Mouse (Mus musculus) midbrain, embryonic 15.5 days (tissue): ENCODE measurements around the gene Rps3a1. TPM values are rescaled to one million over a fixed set of nuclear protein-coding genes. Genes with fewer than 3 reads are reported as not detected.
A peak's percentile ranks its signal among the peaks of the same experiment; 100 is the strongest.

Experiments
- ATAC-seq: fragments of 200-750 bp; cut with Nextera tagmentation; replicated peaks from 2 replicates; pipeline ENCODE4 v1.8.0; 2017; ENCODE audit warnings: moderate TSS enrichment
- H3K27ac ChIP-seq: fragments of 300-500 bp; sonication (generic); 2 replicates; pipeline ENCODE4 v1.5.1; 2015; ENCODE audit warnings: mild to moderate bottlenecking, inconsistent platforms
- H3K27me3 ChIP-seq: fragments of 300-500 bp; sonication (generic); replicated peaks from 2 replicates; pipeline ENCODE4 v1.6.1; 2015; ENCODE audit warnings: inconsistent platforms
- H3K36me3 ChIP-seq: fragments of 300-500 bp; sonication (generic); replicated peaks from 2 replicates; pipeline ENCODE4 v1.6.1; 2015; ENCODE audit warnings: inconsistent platforms
- H3K4me1 ChIP-seq: fragments of 300-500 bp; sonication (generic); 2 replicates; pipeline ENCODE4 v1.6.1; 2015; ENCODE audit warnings: inconsistent platforms
- H3K4me2 ChIP-seq: fragments of 300-500 bp; sonication (generic); 2 replicates; pipeline ENCODE4 v1.6.1; 2015; ENCODE audit warnings: inconsistent platforms, mild to moderate bottlenecking, moderate library complexity
- H3K4me3 ChIP-seq: fragments of 300-500 bp; sonication (generic); 2 replicates; pipeline ENCODE4 v1.5.1; 2015; ENCODE audit warnings: mild to moderate bottlenecking, inconsistent platforms
- H3K9ac ChIP-seq: fragments of 300-500 bp; sonication (generic); 2 replicates; pipeline ENCODE4 v1.6.1; 2015; ENCODE audit warnings: mild to moderate bottlenecking, inconsistent platforms
- H3K9me3 ChIP-seq: fragments of 300-500 bp; sonication (generic); 2 replicates; pipeline ENCODE4 v1.6.1; 2016; ENCODE audit warnings: inconsistent platforms
- WGBS: fragments of 180-500 bp; shearing (Covaris S2); methylation state at CpG from one replicate; pipeline ENCODE4 v1.1.7; 2015; ENCODE audit warnings: mixed read lengths; 5-methylcytosine and 5-hydroxymethylcytosine counted together
- polyA plus RNA-seq: library from polyadenylated mRNA; unstranded; fragments of >200 nt; fragmentation: Nextera tagmentation; extraction: Ambion mirVana; gene quantifications from 2 replicates; pipeline ENCODE4 v1.2.1, GENCODE M21; 2015

Rps3a1 gene
- 475 and 483 TPM in 2 replicates for polyA plus RNA-seq

- peaks cover 20% of the 10 kb centered on the region for H3K4me1 ChIP-seq
- peak within 1 kb of the TSS; percentile 62 for H3K4me3 ChIP-seq
- 0% methylated on average over 71 of the region's 77 CpGs for WGBS
- H3K36me3 ChIP-seq = peaks cover 25% of the 10 kb centered on the region; the same call in 1 of the 2 replicates
- H3K4me2 ChIP-seq = peak within 1 kb of the TSS; percentile 68
- H3K9ac ChIP-seq = peak within 1 kb of the TSS; percentile 83
- peak within 1 kb of the TSS; percentile 90 for H3K27ac ChIP-seq
- peak; percentile 97 for ATAC-seq
- H3K9me3 ChIP-seq = no peaks in the 10 kb centered on the region
- no peaks in the 10 kb centered on the region for H3K27me3 ChIP-seq
Observed at GRCm38 (mm10) chr3:86142263-86142933, at the start of gene Rps3a1. Gene Rps3a1, minus strand, starts transcription at chr3:86142702.

DNA sequence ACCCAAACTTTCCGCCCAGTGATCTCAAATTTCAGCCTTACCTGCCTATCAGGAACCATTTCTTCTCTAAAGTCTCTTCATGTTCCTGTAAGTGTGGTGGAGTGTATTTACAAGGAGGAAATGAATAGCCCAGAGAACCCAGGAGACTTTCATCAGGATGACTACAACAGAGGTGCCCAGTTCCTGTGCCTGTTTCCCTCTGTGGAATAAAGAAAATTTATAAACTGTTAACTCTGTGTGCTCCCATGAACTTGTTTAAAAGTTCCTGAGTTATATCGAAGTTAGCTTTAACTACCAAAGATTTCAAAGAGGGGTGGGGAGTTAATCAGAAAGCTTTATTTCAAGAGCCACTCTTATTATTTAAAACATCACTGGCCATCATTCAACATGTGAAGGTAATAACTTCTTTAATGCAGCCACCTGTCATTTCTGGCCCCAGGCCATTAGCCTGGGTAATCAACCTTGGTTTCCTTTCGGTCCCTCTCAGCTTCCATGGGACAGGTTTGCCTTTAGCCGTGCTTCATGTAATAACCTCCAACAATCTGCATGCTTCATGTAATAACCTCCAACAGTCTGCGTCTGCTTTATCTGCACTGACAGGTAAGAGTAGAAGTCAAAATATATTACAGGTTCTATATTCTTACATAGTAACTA is 45.4 kb upstream of the Rps3a1 start:
- H3K36me3 ChIP-seq = no peaks in the 10 kb centered on the region
- H3K9me3 ChIP-seq = no peaks in the 10 kb centered on the region
- no peak for ATAC-seq
- no peak overlapping the region for H3K4me3 ChIP-seq
- WGBS = 73% methylated on average over 5 of the region's 5 CpGs
- H3K4me1 ChIP-seq = no peaks in the 10 kb centered on the region
- no peak overlapping the region for H3K4me2 ChIP-seq
- no peak overlapping the region for H3K27ac ChIP-seq
- no peaks in the 10 kb centered on the region for H3K27me3 ChIP-seq
- no peak overlapping the region for H3K9ac ChIP-seq

DNA sequence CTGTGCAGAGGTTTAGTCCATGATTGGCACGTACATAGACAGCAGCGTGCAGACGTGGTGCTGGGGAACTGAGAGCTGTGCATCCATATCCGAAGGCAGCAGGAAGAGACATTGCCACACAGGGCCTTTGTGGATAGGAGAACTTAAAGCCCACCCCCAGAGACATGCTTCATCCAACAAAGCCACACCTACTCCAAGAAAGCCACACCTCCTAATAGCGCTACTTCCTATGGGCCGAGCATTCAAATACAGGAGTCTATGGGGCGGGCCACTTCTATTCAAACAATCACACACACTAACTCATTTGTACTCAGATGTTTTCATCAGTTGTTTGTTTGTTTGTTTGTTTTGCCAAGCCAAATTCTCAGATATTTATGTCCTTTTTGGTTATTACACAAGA is 42.0 kb upstream of the Rps3a1 start:
- Histone ChIP-seq H3K27me3 (no peaks in the 10 kb centered on the region), H3K36me3 (no peaks in the 10 kb centered on the region), H3K4me1 (no peaks in the 10 kb centered on the region), H3K27ac (no peak overlapping the region), H3K4me3 (no peak overlapping the region), H3K9ac (no peak overlapping the region), H3K4me2 (no peak overlapping the region), H3K9me3 (no peaks in the 10 kb centered on the region)
- ATAC-seq = no peak
- WGBS = 90% methylated on average over 7 of the region's 7 CpGs

- ATAC-seq = no peak
- 65% methylated on average over 5 of the region's 5 CpGs for WGBS
- H3K4me3 ChIP-seq = no peak overlapping the region
Observed at GRCm38 (mm10) chr3:86181107-86181506, 38.6 kb upstream of the Rps3a1 start.

DNA sequence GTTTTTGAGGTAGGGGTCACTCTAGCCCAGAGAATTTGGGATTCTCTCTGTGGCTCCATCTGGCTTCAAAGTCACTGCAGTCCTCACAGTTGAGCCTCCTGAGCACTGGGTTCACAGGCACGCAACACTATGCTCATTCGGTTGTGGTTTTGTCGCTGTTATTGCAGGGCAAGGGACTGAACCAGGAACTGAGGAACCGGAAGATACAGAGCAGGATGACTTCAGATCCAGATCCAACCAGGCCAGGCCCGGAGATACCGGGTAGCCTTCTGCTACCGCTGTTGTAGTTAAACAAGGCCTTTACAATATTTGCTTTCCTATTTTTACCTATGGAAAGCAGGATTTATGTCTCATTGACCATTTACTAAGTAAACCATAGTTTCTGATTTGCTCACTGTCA is 37.2 kb upstream of the Rps3a1 start:
- Histone ChIP-seq H3K4me3 (no peak overlapping the region), H3K9ac (no peak overlapping the region), H3K36me3 (no peaks in the 10 kb centered on the region), H3K4me1 (no peaks in the 10 kb centered on the region), H3K4me2 (no peak overlapping the region), H3K27me3 (no peaks in the 10 kb centered on the region), H3K27ac (no peak overlapping the region), H3K9me3 (no peaks in the 10 kb centered on the region)
- no peak for ATAC-seq
- WGBS = 89% methylated on average over 7 of the region's 7 CpGs

More at GRCm38 (mm10) chr3:86181107-86181506, 38.6 kb upstream of the Rps3a1 start:
- Histone ChIP-seq H3K27ac (no peak overlapping the region), H3K4me1 (no peaks in the 10 kb centered on the region), H3K27me3 (no peaks in the 10 kb centered on the region), H3K4me2 (no peak overlapping the region), H3K9ac (no peak overlapping the region), H3K36me3 (no peaks in the 10 kb centered on the region), H3K9me3 (no peaks in the 10 kb centered on the region)

DNA sequence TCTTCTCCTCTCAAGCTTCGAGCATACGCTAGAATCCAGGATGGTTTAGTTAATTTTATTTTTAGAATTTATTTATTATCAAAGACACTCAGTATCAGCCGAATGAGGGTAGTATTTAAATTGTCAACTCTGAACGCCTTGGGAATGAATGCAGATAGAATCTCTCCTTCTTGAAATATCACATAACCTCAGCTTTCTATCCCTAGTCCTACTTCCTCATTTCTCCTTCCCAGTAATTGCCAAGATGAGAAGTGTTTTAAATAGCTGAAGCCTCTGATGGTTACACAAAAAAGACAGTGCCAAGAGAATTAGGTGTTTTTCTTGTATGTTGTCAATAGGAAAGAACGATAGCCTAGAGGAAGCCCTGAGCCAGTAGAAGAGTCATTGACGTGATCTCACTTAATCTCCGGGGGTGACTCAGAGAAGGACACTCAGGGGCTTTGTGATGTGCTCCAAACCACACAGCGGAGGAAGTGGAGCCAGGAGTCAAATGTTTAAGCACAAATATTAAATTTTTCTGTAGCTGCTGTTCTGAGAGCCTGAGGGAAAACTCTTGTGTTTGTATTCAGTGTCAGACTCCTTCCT is 26.4 kb upstream of the Rps3a1 start:
- no peak overlapping the region for H3K4me2 ChIP-seq
- H3K9ac ChIP-seq = no peak overlapping the region
- no peak for ATAC-seq
- H3K36me3 ChIP-seq = no peaks in the 10 kb centered on the region
- WGBS = 72% methylated on average over 8 of the region's 8 CpGs
- H3K27ac ChIP-seq = no peak overlapping the region
- H3K27me3 ChIP-seq = no peaks in the 10 kb centered on the region
- H3K4me1 ChIP-seq = no peaks in the 10 kb centered on the region
- H3K4me3 ChIP-seq = no peak overlapping the region
- no peaks in the 10 kb centered on the region for H3K9me3 ChIP-seq

- Histone ChIP-seq H3K27me3 (no peaks in the 10 kb centered on the region), H3K4me3 (no peak overlapping the region), H3K9ac (no peak overlapping the region), H3K9me3 (no peaks in the 10 kb centered on the region), H3K4me2 (no peak overlapping the region), H3K27ac (no peak overlapping the region), H3K36me3 (no peaks in the 10 kb centered on the region), H3K4me1 (no peaks in the 10 kb centered on the region)
- ATAC-seq = no peak
- 70% methylated on average over 9 of the region's 9 CpGs for WGBS
Observed at GRCm38 (mm10) chr3:86149521-86149920, 7.0 kb upstream of the Rps3a1 start.

GRCm38 (mm10) chr3:86149063-86149462 is 6.6 kb upstream of the Rps3a1 start:
- WGBS = 64% methylated on average over 6 of the region's 6 CpGs
- Histone ChIP-seq H3K4me2 (no peak overlapping the region), H3K9ac (no peak overlapping the region), H3K36me3 (no peaks in the 10 kb centered on the region), H3K9me3 (no peaks in the 10 kb centered on the region), H3K4me3 (no peak overlapping the region), H3K27me3 (no peaks in the 10 kb centered on the region), H3K4me1 (no peaks in the 10 kb centered on the region), H3K27ac (no peak overlapping the region)
- ATAC-seq = no peak

- WGBS = 87% methylated on average over 6 of the region's 6 CpGs
- ATAC-seq = peak; percentile 1; the same call in 1 of the 2 replicates
- no peak overlapping the region for H3K9ac ChIP-seq
- H3K4me1 ChIP-seq = peaks cover 20% of the 10 kb centered on the region
- H3K36me3 ChIP-seq = peaks cover 17% of the 10 kb centered on the region; the same call in 1 of the 2 replicates
- H3K9me3 ChIP-seq = no peaks in the 10 kb centered on the region
- H3K27me3 ChIP-seq = no peaks in the 10 kb centered on the region
- H3K4me3 ChIP-seq = no peak overlapping the region
- H3K4me2 ChIP-seq = no peak overlapping the region
- H3K27ac ChIP-seq = no peak overlapping the region
Observed at GRCm38 (mm10) chr3:86143343-86143742, 841 bp upstream of the Rps3a1 start.

DNA sequence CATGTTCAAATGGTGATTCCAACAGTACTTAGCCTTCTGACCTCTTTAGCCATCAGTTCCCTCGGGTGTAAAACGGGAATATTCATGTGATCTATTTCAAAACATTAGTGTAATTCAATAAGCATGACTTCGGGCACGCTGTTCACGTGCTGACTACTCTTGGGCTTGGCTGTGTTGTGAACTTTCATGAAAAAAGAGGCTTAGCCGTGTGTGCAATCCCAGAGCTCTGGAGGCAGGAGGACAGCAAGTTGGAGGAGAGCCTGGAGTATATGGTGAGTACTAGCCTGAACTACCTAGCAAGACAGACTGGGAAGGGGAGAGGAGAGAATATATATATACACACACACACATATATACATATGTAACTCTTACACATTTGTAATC is 424 bp upstream of the Rps3a1 start:
- H3K9me3 ChIP-seq = no peaks in the 10 kb centered on the region
- peaks cover 20% of the 10 kb centered on the region for H3K4me1 ChIP-seq
- ATAC-seq = peak; percentile 32
- no peaks in the 10 kb centered on the region for H3K27me3 ChIP-seq
- peak overlapping the region; percentile 23; the same call in 1 of the 2 replicates for H3K9ac ChIP-seq
- no peak overlapping the region for H3K27ac ChIP-seq
- peak overlapping the region; percentile 62 for H3K4me3 ChIP-seq
- peak overlapping the region; percentile 44 for H3K4me2 ChIP-seq
- 43% methylated on average over 6 of the region's 6 CpGs for WGBS
- peaks cover 21% of the 10 kb centered on the region; the same call in 1 of the 2 replicates for H3K36me3 ChIP-seq

DNA sequence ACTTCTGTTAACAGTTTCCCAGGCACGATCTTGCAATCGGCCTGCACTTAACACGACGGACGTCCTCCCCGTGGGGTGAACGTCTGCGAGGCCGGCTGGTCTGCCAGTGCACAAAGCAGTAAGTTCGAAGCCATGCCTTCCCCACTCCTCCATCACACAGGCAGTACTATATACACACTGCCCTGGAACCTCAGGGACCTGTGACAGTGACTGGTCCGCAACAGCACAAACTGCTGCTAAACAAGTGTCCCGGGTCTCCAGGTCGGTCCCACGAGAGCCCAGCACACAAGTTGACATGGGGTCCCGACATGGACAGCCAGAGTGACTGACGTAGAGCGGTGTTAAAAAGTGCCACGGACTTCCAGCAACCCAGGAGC is 628 bp downstream of the Rps3a1 start:
- Histone ChIP-seq H3K36me3 (peaks cover 27% of the 10 kb centered on the region; the same call in 1 of the 2 replicates), H3K4me2 (peak overlapping the region; percentile 68), H3K9ac (peak overlapping the region; percentile 83), H3K4me3 (peak overlapping the region; percentile 62), H3K27ac (peak overlapping the region; percentile 90), H3K27me3 (no peaks in the 10 kb centered on the region), H3K9me3 (no peaks in the 10 kb centered on the region), H3K4me1 (peaks cover 20% of the 10 kb centered on the region)
- ATAC-seq = peak; percentile 59
- under 1% methylated on average over 18 of the region's 18 CpGs for WGBS

GRCm38 (mm10) chr3:86141366-86141765 is 1.1 kb downstream of the Rps3a1 start:
- peaks cover 29% of the 10 kb centered on the region; the same call in 1 of the 2 replicates for H3K36me3 ChIP-seq
- H3K27me3 ChIP-seq = no peaks in the 10 kb centered on the region
- H3K4me2 ChIP-seq = peak overlapping the region; percentile 68
- no peaks in the 10 kb centered on the region for H3K9me3 ChIP-seq
- H3K27ac ChIP-seq = no peak overlapping the region
- WGBS = 13% methylated on average over 7 of the region's 7 CpGs
- ATAC-seq = no peak
- peak overlapping the region; percentile 83 for H3K9ac ChIP-seq
- H3K4me1 ChIP-seq = peaks cover 20% of the 10 kb centered on the region
- H3K4me3 ChIP-seq = peak overlapping the region; percentile 62
